Mouse (Mus musculus) myocyte (in vitro differentiated cells): ENCODE data around the gene Tctex1d4. TPM values are rescaled to one million over a fixed set of nuclear protein-coding genes. Genes with fewer than 3 reads are reported as not detected.
A peak's percentile ranks its signal among the peaks of the same experiment; 100 is the strongest.

Experiments
- H3K27me3 ChIP-seq: one replicate; pipeline ENCODE4 v1.6.1; 2011; ENCODE audit not compliant: control insufficient read depth, insufficient read depth, insufficient read length
- H3K36me3 ChIP-seq: one replicate; pipeline ENCODE4 v1.6.1; 2011; ENCODE audit not compliant: control insufficient read depth, insufficient read depth
- H3K4me2 ChIP-seq: one replicate; pipeline ENCODE4 v1.6.1; 2011; ENCODE audit warnings: low read depth, control low read depth
- H3K4me3 ChIP-seq: one replicate; pipeline ENCODE4 v1.5.1; 2011; ENCODE audit warnings: mild to moderate bottlenecking, control low read depth, moderate library complexity
- H3K79me2 ChIP-seq: one replicate; pipeline ENCODE4 v1.6.1; 2011; ENCODE audit not compliant: control insufficient read depth, insufficient read depth
- H3ac ChIP-seq: one replicate; pipeline ENCODE4 v1.6.1; 2011; ENCODE audit not compliant: control insufficient read depth, insufficient read length
- CEBPB ChIP-seq: IDR thresholded peaks from 2 replicates; pipeline ENCODE4 v1.6.1; 2011; ENCODE audit warnings: mild to moderate bottlenecking, moderate library complexity; ENCODE audit not compliant: poor library complexity, insufficient read depth, severe bottlenecking
- E2F4 ChIP-seq: IDR thresholded peaks from one replicate; pipeline ENCODE4 v1.6.1; 2011; ENCODE audit warnings: mild to moderate bottlenecking, control low read depth, moderate library complexity; ENCODE audit not compliant: insufficient read depth
- MAX ChIP-seq: IDR thresholded peaks from one replicate; pipeline ENCODE4 v1.6.1; 2011; ENCODE audit warnings: low read depth, mild to moderate bottlenecking, control low read depth
- MYOD1 ChIP-seq, 3 experiments: IDR thresholded peaks; one replicate each; pipeline ENCODE4 v1.6.1; 2011; ENCODE audit warnings: control low read depth in 2 of 3, low read depth in 2 of 3, mild to moderate bottlenecking in 2 of 3, moderate library complexity in 1 of 3; ENCODE audit not compliant: insufficient read length in 2 of 3, control insufficient read depth in 1 of 3
- MYOG ChIP-seq, 3 experiments: IDR thresholded peaks; one replicate each; pipeline ENCODE4 v1.6.1; 2011; ENCODE audit warnings: control low read depth in 2 of 3, low read depth in 2 of 3, mild to moderate bottlenecking in 2 of 3; ENCODE audit not compliant: insufficient read length in 2 of 3, control insufficient read depth in 1 of 3, insufficient read depth in 1 of 3
- POLR2A ChIP-seq: IDR thresholded peaks from one replicate; pipeline ENCODE4 v1.6.1; 2011; ENCODE audit warnings: low read depth, mild to moderate bottlenecking, control low read depth, moderate library complexity; ENCODE audit not compliant: insufficient read length
- POLR2AphosphoS2 ChIP-seq: IDR thresholded peaks from one replicate; pipeline ENCODE4 v1.6.1; 2011; ENCODE audit warnings: low read depth, control low read depth; ENCODE audit not compliant: insufficient read length
- REST ChIP-seq: IDR thresholded peaks from one replicate; pipeline ENCODE4 v1.6.1; 2011; ENCODE audit warnings: mild to moderate bottlenecking, control low read depth, moderate library complexity; ENCODE audit not compliant: insufficient read depth, insufficient read length
- SRF ChIP-seq: IDR thresholded peaks from one replicate; pipeline ENCODE4 v1.6.1; 2011; ENCODE audit warnings: low read depth; ENCODE audit not compliant: control insufficient read depth, insufficient read length
- TCF12 ChIP-seq: IDR thresholded peaks from one replicate; pipeline ENCODE4 v1.6.1; 2011; ENCODE audit warnings: mild to moderate bottlenecking, control low read depth; ENCODE audit not compliant: poor library complexity, insufficient read depth, severe bottlenecking
- TCF3 ChIP-seq: IDR thresholded peaks from one replicate; pipeline ENCODE4 v1.6.1; 2011; ENCODE audit warnings: low read depth, control low read depth; ENCODE audit not compliant: insufficient read length
- USF1 ChIP-seq: IDR thresholded peaks from one replicate; pipeline ENCODE4 v1.6.1; 2011; ENCODE audit warnings: low read depth, mild to moderate bottlenecking, control low read depth, moderate library complexity
- polyA plus RNA-seq: library from polyadenylated mRNA; unstranded; fragments of >200 nt; fragmentation: generic; extraction: Trizol; gene quantifications from one replicate; pipeline ENCODE4 v1.2.1, GENCODE M21; 2012; ENCODE audit warnings: missing spikeins

Tctex1d4 gene
- polyA plus RNA-seq, 1 experiment, result 0.18 TPM

DNA sequence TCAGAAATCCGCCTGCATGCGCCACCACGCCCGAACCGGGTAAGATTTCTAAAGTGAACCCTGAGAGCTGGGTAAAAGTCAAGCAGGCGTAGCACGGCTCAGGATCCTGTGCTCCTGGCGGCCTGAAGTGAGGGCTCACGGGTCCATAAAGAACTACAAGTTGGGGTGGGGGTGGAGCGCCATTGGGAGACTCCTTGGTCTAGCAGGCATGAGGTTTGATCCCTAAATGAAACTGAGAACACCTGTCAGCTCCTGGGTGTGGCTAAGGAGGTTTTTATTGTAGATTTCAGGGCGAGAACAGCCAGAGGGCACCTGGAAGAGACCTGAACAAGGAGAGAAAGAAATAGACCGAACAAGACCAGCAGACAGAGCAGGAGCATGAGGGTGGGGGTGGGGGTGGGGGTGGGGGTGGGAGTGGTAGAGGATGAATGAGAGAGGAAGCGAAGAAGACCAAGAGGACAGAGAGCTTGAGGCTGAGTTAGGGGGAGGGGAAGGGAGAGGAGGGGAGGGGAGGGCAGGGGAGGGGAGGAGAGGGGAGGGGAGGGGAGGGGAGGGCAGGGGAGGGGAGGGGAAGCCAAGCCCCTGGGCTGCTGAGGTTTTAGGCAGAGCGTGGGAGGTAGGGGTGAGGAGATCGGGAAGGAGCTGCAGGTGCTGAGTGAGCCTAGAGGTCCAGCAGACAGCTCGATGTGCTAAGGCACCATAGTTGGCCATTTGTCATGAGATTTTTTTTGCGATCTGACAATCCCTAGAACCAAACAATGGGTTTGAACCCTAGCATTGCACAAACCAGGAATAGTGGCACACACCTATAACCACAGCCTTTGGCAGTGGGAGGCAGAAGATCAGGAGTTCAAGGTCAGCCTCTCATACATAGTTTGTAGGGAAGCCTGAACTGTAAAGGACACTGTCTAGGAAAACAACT is 12.0 kb downstream of the Tctex1d4 start:
- Histone ChIP-seq H3K4me2 (peak overlapping the region; percentile 15), H3K79me2 (no peaks in the 10 kb centered on the region), H3K27me3 (no peaks in the 10 kb centered on the region), H3ac (no peak overlapping the region), H3K4me3 (no peak overlapping the region), H3K36me3 (no peaks in the 10 kb centered on the region)
- TF ChIP-seq MYOD1 (IDR thresholded peaks at IDR 0.05; ENCODE audit: control insufficient read depth in 1 of 3, insufficient read length in 2 of 3, low read depth in 2 of 3), result no peak
- no peak for TF ChIP-seq TCF12
- TF ChIP-seq MYOG (IDR thresholded peaks at IDR 0.05; ENCODE audit: control insufficient read depth in 1 of 3, insufficient read depth in 1 of 3, insufficient read length in 2 of 3, low read depth in 2 of 3), result no peak
- no peak for TF ChIP-seq POLR2AphosphoS2
- no peak for TF ChIP-seq USF1
- TF ChIP-seq SRF, result no peak
- no peak for TF ChIP-seq REST
- TF ChIP-seq E2F4, result no peak
- TF ChIP-seq POLR2A, result no peak
- TF ChIP-seq MAX, result no peak
- no peak for TF ChIP-seq TCF3
- no peak for TF ChIP-seq CEBPB

- Histone ChIP-seq H3K4me2 (peak overlapping the region; percentile 15), H3K4me3 (no peak overlapping the region), H3K79me2 (no peaks in the 10 kb centered on the region), H3K36me3 (no peaks in the 10 kb centered on the region), H3K27me3 (no peaks in the 10 kb centered on the region), H3ac (no peak overlapping the region)
- peak; percentile 95 for TF ChIP-seq USF1
- peak; percentile 80 for TF ChIP-seq MAX
- no peak for TF ChIP-seq POLR2AphosphoS2
Measured at GRCm38 (mm10) chr4:117139217-117139612, 12.6 kb downstream of the Tctex1d4 start.

- Histone ChIP-seq H3K4me3 (no peak overlapping the region), H3ac (no peak overlapping the region), H3K4me2 (no peak overlapping the region), H3K36me3 (no peaks in the 10 kb centered on the region), H3K27me3 (no peaks in the 10 kb centered on the region), H3K79me2 (no peaks in the 10 kb centered on the region)
- TF ChIP-seq CEBPB, result no peak
- TF ChIP-seq TCF3, result no peak
- TF ChIP-seq TCF12, result no peak
- no peak for TF ChIP-seq MYOG (IDR thresholded peaks at IDR 0.05; ENCODE audit: control insufficient read depth in 1 of 3, insufficient read depth in 1 of 3, insufficient read length in 2 of 3, low read depth in 2 of 3)
- TF ChIP-seq REST, result no peak
- TF ChIP-seq MAX, result no peak
- TF ChIP-seq E2F4, result no peak
- no peak for TF ChIP-seq SRF
- TF ChIP-seq MYOD1 (IDR thresholded peaks at IDR 0.05; ENCODE audit: control insufficient read depth in 1 of 3, insufficient read length in 2 of 3, low read depth in 2 of 3), result no peak
- TF ChIP-seq POLR2AphosphoS2, result no peak
- TF ChIP-seq USF1, result no peak
- no peak for TF ChIP-seq POLR2A
Measured at GRCm38 (mm10) chr4:117140613-117141012, 14.0 kb downstream of the Tctex1d4 start.

DNA sequence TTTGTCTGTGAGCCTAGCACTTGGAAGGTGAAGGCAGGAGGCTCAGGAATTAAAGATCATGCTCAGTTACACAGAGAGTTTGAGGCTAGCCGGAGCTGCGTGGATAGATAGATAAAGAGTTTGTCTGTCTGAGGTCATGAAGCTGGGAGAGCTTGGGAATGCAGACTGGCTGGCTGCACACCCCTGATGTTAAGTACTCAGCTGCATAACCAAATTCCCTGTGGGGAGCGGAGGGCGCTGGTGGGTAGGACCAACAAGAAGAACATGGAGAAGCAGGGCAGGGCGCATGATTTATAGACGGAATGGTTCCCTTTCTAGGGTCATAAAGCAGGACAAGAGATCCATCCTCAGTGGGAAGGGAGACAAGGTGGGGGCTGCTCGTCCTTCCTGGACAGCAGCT is 16.4 kb downstream of the Tctex1d4 start:
- Histone ChIP-seq H3K27me3 (no peaks in the 10 kb centered on the region), H3K36me3 (no peaks in the 10 kb centered on the region), H3K4me3 (no peak overlapping the region), H3ac (no peak overlapping the region), H3K79me2 (no peaks in the 10 kb centered on the region), H3K4me2 (no peak overlapping the region)
- TF ChIP-seq MYOD1 (IDR thresholded peaks at IDR 0.05; ENCODE audit: control insufficient read depth in 1 of 3, insufficient read length in 2 of 3, low read depth in 2 of 3) (no peak), MYOG (IDR thresholded peaks at IDR 0.05; ENCODE audit: control insufficient read depth in 1 of 3, insufficient read depth in 1 of 3, insufficient read length in 2 of 3, low read depth in 2 of 3) (no peak), POLR2AphosphoS2 (no peak)

DNA sequence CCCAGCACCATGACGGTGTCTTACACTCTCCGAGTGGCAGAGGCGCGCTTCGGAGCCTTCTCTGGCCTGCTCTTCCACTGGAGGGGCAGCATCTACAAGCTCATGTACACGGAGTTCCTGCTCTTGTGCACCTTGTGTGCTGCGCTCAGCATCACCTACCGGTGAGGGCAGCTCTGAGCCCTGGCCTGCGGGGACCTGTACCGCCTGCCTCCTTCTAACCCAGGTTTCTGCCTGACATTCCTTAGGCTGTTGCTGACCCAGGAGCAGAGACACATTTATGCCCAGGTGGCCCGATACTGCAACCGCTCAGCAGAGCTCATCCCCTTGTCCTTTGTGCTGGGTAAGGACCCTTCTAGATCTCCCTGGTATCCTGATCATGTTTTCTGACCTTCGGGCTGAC is 18.7 kb downstream of the Tctex1d4 start:
- Histone ChIP-seq H3K36me3 (peaks cover under 1% of the 10 kb centered on the region), H3K79me2 (no peaks in the 10 kb centered on the region), H3K4me2 (no peak overlapping the region), H3K27me3 (no peaks in the 10 kb centered on the region), H3K4me3 (no peak overlapping the region), H3ac (no peak overlapping the region)
- no peak for TF ChIP-seq REST
